Mouse (Mus musculus) telencephalon, adult 2 months (tissue): ENCODE results near the gene Nmral1.
A peak's percentile ranks its signal among the peaks of the same experiment; 100 is the strongest.
"Not testable (repeated sequence)": the region's sequence is repeated elsewhere in the genome, so short reads cannot be mapped to it uniquely, and the experiment has no call there.

Source experiments
- DNase-seq: peaks from one replicate; pipeline ENCODE4 v3.0.0-alpha.2; 2011; ENCODE audit warnings: low read depth, low spot score

Gene Nmral1

DNA sequence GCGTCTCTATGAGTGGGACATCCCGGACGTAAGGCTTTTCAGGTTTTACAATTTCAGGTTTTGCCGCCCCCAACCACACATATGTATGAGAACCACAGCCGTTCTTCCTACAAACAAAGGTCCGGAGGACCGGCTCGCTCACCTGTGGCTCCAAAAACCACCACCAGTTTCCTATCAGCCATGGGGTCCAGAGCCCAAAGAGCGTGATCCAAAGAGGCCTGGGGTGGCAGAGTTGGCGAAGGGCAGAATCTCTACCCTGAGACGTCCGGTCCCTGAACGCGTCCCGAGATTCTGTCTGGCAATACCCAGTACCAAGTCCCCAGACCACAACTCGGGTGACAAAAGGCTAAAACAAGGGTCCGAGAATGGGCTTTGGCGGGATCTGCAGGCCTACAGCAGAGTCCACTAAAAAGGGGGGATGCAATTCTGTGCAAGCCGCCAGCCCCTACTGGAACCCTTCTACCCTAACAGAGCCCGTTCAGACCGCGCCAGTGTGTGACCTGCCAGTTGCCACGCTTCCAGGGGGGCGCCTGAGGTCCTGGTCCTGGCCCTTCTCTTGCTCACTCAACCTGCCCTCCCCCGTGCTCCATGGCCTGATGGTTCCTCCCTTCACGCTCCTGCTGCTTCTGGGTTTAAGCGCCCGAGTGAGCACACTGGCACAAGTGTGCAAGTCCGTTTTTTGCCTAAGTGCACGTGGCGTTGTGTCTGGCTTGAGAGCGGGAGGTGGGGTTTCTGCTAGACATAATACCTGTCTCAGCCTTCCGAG lies at the start of gene Nmral1:
Gene Nmral1 (minus strand): TSS at position 604 of the 766 bp plus-strand sequence.
- peak; percentile 60 for DNase-seq

DNA sequence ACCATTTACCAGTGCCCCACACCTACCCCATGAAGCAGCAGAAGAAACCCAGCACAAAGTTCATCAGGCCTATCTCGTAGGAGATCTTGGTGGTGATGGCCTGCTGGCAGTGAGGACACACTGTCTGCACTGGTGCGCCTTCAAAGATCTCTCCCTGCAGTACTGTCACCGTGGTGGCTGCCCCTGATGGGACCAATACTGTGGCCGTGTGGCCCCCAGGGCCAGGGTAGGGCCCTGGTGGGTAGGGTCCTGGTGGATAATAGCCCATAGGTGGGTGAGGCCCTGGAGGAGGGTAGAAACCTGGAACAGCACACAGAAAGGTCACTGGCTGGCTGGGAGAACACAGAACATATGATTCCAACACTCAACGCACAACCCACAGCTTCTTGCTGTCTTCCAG lies 49.6 kb upstream of the Nmral1 start:
- no peak for DNase-seq

DNA sequence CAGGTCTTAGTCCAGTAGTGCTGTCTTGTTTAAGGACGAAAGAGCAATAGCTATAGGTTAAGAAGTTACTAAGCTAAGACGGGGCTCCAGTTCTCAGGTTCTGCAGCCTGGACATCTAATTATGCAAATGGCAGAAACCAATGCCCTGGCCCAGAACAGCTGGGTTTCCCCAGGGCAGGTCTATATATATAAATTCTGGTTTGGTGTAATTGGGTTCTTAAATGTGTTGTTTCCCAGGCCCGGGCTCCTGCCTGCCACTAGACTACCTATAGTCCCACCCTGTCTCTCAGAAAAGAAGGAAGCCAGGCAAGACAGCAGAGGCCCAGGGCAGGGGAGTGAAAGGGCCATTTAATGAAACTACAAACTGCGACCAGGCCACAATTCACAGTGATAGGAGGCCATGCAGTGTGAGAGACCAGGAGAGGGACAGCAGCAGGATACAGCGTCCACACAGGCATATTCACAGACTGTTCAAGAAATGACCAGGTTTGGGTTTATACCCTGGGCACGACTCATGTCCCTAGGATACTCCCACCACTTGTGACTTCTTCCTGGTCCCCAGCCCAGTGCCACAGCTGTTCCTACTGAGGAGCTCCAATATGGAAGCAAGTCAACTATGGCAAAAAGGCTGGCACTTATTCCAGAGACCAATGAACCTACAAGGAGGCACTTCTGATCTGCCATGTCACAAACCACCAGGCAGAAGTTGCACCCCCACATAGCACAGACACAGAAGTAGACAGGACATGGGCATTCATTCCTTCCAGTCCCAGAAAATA lies 48.0 kb upstream of the Nmral1 start:
- DNase-seq: no peak

DNA sequence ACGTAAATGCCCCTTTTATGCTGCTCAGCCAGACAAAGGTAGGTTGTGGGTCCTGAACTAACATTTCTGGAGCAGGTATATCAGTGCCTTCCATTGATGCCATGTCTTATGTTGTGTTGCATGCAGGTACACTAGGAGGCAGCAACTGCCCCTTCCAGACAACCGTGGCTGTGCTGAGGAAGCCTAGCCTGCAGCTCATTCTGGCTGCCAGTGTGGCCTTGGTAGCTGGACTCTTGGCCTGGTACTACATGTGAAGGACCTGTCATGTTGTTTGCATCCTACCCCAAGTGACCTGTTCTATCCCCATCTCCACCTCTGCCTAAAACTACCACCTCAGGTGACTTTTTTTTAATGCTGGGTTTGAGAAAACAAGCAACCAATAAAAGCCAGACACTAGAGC lies 46.7 kb upstream of the Nmral1 start:
- DNase-seq: no peak

DNA sequence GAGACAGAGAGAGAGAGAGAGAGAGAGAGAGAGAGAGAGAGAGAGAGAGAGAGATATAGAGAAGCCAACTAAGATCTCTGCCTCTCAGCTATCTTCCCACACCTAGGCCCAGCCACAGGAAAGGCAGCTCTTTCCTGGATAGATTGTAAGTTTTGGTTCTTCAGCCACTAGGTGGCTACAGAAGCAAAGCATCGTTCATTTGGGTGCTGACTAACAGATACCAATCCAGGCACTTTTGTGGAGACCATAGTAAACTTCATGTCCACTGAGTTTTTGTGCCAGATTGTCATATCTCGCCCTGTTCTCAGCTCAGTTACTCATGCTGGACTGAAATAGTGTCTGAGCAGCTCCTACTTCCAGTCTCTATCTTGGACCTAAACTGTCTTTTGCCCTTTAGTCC lies 44.1 kb upstream of the Nmral1 start:
- peak; percentile 32 for DNase-seq

DNA sequence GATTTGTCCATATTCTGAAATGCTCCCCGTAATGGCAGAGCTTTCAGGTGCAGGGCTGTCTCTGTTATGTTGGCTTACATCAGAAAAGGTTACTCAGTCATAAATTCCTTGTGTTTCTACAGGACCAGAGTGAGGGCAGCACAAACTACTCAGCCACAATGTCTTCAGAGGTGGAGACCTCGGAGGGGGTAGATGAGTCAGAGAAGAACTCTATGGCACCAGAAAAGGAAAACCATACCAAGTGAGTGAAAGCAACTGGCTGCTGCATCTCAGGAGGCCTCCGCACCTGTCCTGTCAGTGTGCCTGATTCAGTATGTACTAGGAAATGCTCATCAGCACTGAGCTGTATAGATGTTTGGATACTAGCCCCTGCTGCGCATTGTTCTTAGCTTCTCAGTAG lies 43.3 kb upstream of the Nmral1 start:
- DNase-seq: no peak

DNA sequence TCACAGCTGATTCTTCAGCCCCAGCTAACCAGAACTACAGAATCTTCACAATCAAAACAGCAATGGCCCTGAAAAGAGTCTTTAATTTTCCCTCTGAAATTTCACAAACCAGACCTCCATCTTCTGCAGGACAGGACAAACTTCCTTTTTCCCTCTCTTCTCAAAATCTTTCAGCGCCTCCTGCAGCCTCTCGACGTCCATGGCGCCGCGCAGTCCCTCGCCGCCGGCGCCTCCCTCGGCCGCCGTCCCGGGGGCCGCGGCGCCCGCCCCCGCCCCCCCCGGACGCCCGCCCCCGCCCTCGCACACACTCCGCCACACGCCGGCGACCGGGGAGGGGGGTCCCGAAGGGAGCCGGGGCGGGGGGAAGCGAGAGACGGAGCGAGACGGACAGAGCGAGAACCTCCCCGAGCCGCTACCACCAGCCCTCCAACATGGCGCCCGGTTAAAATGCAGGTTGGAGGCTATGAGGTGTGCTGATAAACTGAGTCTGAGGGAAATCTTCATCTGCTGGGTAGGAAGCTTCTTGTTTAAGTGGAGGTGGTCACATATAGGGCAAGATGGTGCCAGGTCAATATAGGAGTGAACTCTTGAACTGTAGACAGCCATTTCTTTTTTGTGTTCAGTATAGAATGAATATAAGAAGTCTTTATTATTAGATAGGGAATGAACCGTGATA lies 37.6 kb upstream of the Nmral1 start:
- not testable (repeated sequence) for DNase-seq

DNA sequence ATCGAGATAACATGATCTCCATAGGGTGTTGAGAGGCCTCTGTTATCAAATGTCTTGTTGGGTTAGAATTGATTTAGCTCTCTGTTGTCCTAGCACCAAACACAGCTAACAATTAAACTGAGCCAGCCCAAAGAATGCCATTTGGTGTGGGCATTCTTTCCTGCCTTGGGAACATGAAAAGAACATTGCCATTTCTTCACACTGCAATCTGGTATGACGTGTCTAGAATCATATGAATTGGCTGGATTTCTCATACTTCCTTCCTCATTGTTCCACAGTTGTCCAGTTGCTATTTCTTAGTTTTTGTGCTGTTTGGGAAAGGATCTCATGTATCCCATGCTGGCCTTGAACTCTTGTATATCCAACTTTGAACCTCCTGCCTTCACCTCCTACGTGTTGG lies 34.9 kb upstream of the Nmral1 start:
- no peak for DNase-seq

DNA sequence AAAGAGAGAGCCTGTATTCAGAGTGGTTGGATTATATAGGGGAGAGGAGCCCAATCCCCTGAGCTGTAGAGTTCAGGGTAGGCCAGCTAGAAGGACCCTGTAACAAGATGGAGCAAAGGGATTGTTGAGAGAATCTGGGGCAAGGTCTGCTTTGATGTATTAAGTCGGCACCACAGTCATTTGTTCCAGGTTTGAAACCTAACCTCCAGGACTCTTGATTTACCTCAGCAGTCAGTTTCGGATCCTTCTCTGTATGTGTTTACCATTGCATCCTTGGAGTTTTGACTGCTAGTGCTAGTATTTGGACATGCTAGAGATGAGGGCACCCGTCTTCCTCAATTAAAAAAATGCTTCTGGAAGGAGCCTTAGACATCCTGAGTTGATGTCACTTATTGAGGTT lies 33.0 kb upstream of the Nmral1 start:
- DNase-seq: no peak

DNA sequence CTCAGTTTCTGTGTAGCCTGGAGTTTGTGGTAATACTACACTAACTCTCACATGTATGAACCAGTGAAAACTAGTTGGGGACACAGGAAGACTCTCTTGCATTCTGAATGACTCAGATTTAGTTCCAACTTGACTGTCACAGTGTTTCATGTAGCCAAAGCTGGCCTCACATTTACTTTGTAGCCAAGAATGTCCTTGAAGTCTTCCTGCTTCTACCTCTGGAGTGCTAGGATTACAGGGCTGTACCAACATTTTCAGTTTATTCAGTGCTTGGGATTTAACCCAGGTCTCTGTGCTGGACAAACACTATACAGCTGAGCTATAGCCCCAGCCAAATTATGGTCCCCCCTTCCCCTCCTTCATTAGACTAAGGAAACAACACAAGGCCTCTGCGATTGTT lies 23.0 kb upstream of the Nmral1 start:
- DNase-seq: no peak

DNA sequence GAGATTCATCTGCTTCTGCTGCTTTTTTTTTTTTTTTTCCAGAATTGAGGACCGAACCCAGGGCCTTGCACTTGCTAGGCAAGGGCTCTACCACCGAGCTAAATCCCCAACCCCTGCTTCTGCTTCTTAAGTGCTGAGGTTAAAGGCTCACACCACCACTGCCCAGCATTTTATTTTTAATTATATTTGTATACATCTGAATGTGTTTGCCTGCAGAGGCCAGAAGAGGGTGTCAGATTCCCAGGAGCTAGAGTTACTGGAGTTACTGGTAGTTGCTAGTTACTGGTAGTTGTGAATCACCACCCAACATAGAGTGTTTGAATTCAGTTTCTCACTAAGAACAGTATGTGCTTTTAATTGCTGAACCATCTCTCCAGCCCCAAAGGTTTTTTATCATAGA lies 20.8 kb upstream of the Nmral1 start:
- no peak for DNase-seq

DNA sequence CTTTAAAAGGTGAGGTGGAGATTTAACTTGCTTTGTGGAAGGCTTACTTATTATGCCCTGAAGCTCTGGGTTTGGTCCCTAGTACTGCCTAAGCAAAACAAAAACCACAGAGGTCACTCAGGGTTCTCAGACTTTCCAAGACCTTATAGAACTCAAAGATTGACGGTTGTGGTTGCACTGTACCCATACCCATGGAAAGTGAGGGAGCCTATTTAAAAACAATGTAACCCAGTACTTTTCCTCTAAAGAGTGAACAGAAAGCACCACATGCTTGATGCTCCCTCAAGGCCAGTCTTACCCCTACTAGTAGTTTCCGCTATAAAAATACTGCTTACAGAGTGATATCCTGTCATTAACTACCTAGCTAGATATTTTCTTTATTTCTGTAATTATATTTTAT lies 17.1 kb upstream of the Nmral1 start:
- no peak for DNase-seq

DNA sequence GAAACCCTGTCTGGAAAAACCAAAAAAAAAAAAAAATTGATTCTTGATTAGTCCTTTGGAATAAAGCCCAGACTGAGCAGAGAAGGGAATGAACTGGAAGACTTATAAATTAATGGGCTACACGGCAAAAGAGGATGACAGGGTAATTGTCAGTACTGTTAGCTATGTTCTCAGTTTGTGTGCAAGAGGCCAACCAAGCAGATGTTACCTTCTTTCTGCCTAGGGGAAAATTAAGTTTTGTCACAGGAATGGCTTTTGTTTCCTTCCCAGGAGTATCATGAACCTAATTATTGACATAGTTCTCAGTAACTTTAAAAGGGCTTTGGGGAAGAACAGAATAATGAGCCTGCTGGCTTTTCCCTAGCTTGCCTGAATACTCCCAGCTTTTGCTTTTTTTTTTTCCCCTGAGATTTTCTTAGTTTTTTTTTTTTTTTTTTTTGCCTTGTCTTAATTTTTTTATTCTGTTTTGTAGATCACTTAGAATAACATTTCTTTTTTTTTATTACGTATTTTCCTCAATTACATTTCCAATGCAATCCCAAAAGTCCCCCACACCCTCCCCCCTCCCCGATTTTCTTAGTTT lies 11.7 kb upstream of the Nmral1 start:
- no peak for DNase-seq

DNA sequence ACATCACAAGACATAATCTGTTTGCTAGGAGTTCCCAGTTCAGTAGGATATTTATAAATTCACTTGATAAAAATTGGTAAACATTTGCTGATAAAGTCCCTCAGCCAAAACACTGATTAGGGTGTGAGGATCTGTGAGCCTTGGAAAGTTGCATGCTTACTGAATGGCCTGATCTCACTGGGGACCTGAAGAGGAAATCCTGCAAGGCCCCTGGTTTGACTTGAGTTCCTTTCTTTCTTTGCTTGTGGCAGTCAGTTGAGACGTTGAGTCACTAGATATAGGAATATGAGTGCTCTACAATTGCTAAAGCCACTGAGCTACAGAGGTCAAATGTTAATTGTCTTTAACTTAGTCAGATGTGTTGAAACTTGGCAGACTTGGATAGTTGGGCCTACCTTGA lies 8.8 kb upstream of the Nmral1 start:
- no peak for DNase-seq

DNA sequence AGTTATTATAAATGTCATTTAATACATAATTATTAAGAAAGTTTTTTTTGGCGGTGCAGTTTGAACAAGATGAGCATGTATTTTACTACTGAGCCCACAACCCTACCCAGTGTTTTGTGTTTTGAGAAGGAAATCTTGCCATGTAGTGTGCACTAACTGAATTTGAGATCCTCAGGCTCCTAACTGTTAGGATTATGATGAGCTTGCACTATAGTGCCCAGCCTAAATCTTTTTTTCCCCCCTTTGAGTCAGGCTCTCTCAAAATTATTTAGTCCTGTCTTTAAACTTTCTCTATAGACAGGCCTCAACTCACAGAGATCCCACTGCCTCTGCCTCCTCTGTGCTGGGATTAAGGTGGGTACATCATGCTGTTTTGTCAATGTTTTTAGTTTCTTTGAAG lies 8.4 kb upstream of the Nmral1 start:
- no peak for DNase-seq

DNA sequence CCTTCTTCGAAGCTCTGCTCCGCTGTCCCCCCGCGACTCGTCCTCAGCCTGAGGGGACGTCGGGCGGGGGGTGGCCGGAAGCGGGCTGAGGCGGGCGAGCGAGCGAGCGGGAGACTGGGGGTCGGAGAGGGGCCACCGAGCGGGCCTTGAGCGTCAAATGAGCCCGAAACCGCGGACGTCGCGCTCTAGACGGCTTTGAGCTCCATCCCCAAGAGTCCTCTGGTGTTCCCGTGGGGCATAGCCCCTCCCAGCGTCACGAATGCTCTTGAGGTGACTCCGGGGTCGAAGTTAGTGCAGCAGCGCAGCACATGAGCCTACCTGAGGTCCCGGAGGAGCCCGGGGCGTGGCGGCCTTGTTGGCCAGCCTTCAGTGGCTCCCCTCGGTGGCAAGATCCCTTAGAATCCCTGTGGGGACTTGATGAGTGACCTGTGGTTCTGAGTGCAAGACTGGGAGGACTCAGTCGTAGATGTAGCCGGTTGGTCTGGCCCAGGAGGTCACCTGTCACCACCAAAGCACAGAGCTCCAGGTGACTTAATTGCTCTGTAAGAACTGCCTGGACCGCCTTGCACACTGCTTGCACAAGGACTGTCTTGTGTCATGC lies 7.5 kb upstream of the Nmral1 start:
- no peak for DNase-seq

DNA sequence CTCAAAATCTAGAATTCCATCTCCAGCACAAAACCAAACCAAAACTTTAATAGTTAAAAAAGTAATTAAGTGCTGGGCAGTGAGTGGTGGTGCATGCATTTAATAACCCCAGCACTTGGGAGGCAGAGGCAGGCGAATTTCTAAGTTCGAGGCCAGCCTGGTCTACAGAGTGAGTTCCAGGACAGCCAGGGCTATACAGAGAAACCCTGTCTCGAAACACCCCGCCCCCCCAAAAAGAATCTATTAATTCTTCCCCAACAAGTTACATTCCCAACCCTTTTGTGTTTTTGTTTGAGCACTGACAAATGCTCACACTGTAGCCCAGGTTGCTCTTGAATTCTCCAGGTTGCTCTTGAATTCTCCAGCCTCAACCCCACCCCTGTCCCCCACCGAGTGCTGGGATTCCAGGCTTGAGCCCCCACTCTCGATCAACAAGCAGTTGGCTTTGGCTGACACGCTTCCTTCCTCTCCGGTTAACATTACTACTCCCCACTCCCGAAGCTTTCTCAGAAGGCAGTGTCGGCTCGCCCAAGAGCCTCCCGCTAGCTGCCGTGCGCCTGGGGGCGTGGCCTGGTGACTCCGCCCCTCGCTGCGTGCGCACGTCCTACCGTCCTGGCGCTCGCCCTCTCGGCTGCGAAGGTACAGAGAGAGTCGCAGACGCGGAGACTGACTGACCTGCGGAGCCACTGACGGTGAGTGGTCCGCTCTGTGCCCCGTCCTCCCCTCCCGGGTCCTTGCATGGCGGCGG lies 6.8 kb upstream of the Nmral1 start, which contains the start of gene Hmox2:
Gene Hmox2 (plus strand): TSS at position 582 of the 748 bp plus-strand sequence.
- DNase-seq: peak; percentile 70

DNA sequence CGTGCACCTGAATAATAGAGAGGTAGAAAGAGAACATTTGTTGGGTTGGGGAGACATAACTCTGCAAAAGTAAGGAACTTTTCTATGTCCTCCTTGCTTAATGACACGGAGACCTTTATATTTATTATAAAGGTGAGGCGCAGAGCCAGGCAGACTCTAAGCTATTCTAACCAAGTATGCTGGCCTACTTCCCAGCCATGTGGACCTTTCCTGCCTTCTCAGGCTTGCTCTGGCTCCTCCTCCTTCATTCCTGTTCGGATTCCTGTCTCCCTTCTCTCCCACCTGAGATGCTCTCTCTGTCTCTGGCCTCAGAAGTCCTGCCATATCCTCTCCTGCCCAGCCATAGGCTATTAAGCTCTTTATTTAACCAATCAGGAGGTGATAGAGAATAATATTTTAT lies 6.1 kb upstream of the Nmral1 start:
- DNase-seq: no peak

DNA sequence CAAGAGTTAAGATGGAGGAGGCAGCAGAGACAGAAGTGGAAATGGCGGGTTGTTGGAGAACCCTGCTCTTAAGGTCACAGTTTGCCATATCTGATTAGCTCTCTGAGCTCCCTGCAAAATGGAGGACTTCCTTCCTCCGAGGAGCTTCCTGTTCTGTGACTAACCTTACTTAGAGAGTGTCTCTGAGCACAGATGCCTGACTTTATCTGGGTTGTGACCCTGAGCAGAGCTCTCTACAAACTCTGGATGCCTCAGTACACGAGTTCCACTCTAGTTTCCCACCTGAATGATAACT lies 3.7 kb upstream of the Nmral1 start:
- DNase-seq: no peak

DNA sequence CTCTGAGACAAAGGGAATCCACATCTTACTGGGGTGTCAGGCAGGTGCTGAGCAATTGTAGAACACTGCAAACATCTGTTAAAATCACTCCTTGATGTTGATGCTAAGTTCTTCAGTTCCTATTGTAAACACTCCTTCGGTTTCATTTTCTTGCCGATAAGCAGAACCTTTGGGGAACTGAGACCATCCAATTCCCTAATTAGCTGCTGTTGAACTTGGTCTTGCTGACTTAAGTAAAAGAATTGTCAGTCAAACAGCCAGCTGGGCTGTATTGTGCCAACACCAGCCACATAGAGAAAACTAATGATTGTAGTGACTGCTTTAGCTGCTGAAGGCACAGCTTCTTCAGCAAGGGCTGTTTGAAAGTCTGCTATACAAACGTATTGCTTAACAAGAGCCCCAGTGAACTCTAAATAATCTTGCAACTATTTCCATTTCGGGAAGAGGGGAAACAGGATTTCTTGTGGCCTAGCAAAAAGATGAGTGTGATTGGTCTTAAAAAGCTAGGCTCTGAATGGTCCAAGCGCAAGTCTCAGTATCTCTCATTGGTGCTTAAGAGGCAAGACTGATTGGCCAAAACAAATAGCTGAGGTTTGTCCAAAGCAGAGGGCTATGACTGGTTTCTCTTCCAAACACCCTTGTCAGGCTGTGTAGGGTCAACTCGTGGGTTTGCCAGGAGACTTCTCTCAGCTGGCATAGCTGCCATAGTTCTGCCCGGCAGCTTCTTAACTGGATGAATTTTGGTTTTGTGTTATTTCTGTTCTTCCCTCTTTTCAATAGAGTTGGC lies 3.2 kb upstream of the Nmral1 start:
- DNase-seq: no peak
